ENCODE assay signal across 23 mouse cellular contexts in the genomic region with DNA sequence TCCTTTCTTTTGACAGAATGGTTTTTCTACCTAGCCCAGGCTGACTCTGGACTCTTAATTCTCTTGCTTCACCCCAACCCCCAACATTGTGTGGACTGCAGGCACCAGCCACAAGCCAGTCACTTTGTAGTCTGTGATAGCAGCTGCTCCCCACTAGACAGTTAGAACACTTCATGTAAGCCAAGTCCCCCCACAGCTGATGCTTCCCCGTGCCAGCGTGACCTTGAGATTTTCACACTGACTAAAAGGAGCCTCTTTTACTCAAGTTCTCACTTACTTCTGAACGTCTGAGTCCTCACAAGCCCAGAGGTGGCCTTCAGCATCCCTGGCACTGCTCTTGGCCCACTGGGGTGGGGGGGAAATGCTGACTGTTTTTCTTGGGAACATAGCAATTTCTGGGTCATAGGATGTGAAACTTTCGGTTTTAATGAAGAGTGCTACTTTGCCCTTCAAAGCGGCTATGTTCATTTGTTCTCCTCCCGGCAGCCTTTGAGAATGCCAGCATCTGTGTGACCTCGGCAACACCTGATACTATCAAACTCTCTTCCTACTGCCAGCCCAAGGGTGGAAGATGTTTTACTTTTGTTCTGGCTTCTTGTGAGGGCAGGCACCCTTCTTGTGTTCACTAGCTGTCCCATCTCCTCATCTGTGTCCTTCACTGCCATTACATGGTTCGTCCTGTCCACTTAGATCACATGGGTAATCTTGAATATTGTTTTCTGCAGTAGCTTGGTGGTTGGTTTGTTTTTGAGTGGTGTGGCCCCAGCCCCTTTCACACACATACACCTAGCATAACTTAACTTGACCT.
DNase-seq lines count a peak whose midpoint lies in the region; ATAC-seq and TF ChIP-seq lines count a peak whose summit lies in the region.
"Had no signal": no experiment of that assay in that cellular context is flagged by ENCODE, and none has a peak within 500 bp of the region (broad histone marks: within the 10 kb centered on the region; RNA-seq: fewer than 3 reads in every experiment).

No protein-coding gene starts in this region.

- no peaks in the 10 kb centered on the region for H3K9me3 ChIP-seq in hindbrain, postnatal 0 days (ENCODE audit: low read length)
- H3K9me3 ChIP-seq in hindbrain, embryonic 10.5 days, result no peaks in the 10 kb centered on the region
- H3K9me3 ChIP-seq: forebrain, embryonic 15.5 days; G1E; hindbrain, embryonic 15.5 days; megakaryocyte, embryonic 14.5 days; midbrain, embryonic 15.5 days had no signal

- TF ChIP-seq CTCF in hindbrain, postnatal 0 days (IDR thresholded peaks at IDR 0.05; ENCODE audit: low read depth), result no peak

- no peaks in the 10 kb centered on the region for H3K27me3 ChIP-seq in hindbrain, postnatal 0 days (ENCODE audit: insufficient read depth, low read length)
- no peaks in the 10 kb centered on the region for H3K27me3 ChIP-seq in hindbrain, embryonic 10.5 days (ENCODE audit: insufficient read depth, poor library complexity, severe bottlenecking)
- H3K27me3 ChIP-seq: forebrain, embryonic 15.5 days; hindbrain, embryonic 15.5 days; megakaryocyte, embryonic 14.5 days; midbrain, embryonic 15.5 days had no signal

- H3K36me3 ChIP-seq in hindbrain, postnatal 0 days (ENCODE audit: insufficient read depth, low read length), result no peaks in the 10 kb centered on the region
- no peaks in the 10 kb centered on the region for H3K36me3 ChIP-seq in hindbrain, embryonic 10.5 days
- H3K36me3 ChIP-seq: forebrain, embryonic 15.5 days; hindbrain, embryonic 15.5 days; midbrain, embryonic 15.5 days had no signal

- H3K9ac ChIP-seq in hindbrain, postnatal 0 days (replicated peaks; ENCODE audit: low read length), result no peak overlapping the region
- H3K9ac ChIP-seq: forebrain, embryonic 15.5 days; hindbrain, embryonic 15.5 days; midbrain, embryonic 15.5 days had no signal

- 65% methylated on average over 8 of the region's 8 CpGs for WGBS in hindbrain, postnatal 0 days
- 85% methylated on average over 8 of the region's 8 CpGs for WGBS in hindbrain, embryonic 10.5 days

- ATAC-seq in hindbrain, postnatal 0 days, result peak; percentile 49; the same call in 1 of the 2 replicates
- ATAC-seq: forebrain, embryonic 15.5 days; midbrain, embryonic 15.5 days had no signal

- no peaks in the 10 kb centered on the region for H3K4me1 ChIP-seq in hindbrain, postnatal 0 days (ENCODE audit: insufficient read depth, low read length)
- H3K4me1 ChIP-seq in hindbrain, embryonic 10.5 days (replicated peaks), result no peaks in the 10 kb centered on the region
- H3K4me1 ChIP-seq: forebrain, embryonic 15.5 days; hindbrain, embryonic 15.5 days; midbrain, embryonic 15.5 days had no signal

- H3K4me2 ChIP-seq in hindbrain, postnatal 0 days (ENCODE audit: low read depth, low read length), result no peak overlapping the region
- H3K4me2 ChIP-seq: forebrain, embryonic 15.5 days; hindbrain, embryonic 15.5 days; liver, embryonic 11.5 days; midbrain, embryonic 15.5 days had no signal

- no peak overlapping the region for H3K4me3 ChIP-seq in hindbrain, postnatal 0 days (ENCODE audit: low read length)
- H3K4me3 ChIP-seq in hindbrain, embryonic 10.5 days, result no peak overlapping the region
- H3K4me3 ChIP-seq: forebrain, embryonic 15.5 days; hindbrain, embryonic 15.5 days; megakaryocyte, embryonic 14.5 days; midbrain, embryonic 15.5 days had no signal

- DNase-seq in hindbrain, postnatal 0 days (ENCODE audit: low spot score), result peak; percentile 40
- no peak for DNase-seq in hindbrain, embryonic 10.5 days (ENCODE audit: low spot score)
- peak; percentile 39 for DNase-seq in T-cell, adult 2 months (ENCODE audit: low spot score)
- DNase-seq in naive thymus-derived CD4-positive, alpha-beta T cell, adult 2 months (ENCODE audit: low read depth), result peak; percentile 64
- peak; percentile 75 for DNase-seq in thymus, postnatal 25 days
- no peak for DNase-seq in embryo, embryonic 11 days
- no peak for DNase-seq in urinary bladder, adult 18-20 months (ENCODE audit: low spot score in 2 of 2)
- DNase-seq in right cerebral cortex, postnatal 14 days, result no peak
- DNase-seq: cerebellum, adult 8-10 months; gastrocnemius, postnatal 36 days; heart, postnatal 36 days; kidney, adult 2 months; kidney, postnatal 25 days; layer of hippocampus, adult 9-11 months; lung, adult 18-20 months; lung, postnatal 14 days; retina, postnatal 1 day had no signal

- no peak overlapping the region for H3K27ac ChIP-seq in hindbrain, postnatal 0 days
- no peak overlapping the region for H3K27ac ChIP-seq in hindbrain, embryonic 10.5 days
- H3K27ac ChIP-seq: forebrain, embryonic 15.5 days; hindbrain, embryonic 15.5 days; midbrain, embryonic 15.5 days had no signal

Comparison
In these comparisons a context has a peak if more than half of its experiments do, and no peak if none do; other contexts are left out.
1. DNase-seq: peak in hindbrain, postnatal 0 days (single experiment), T-cell, adult 2 months (single experiment), naive thymus-derived CD4-positive, alpha-beta T cell, adult 2 months (single experiment) and thymus, postnatal 25 days (single experiment); none in hindbrain, embryonic 10.5 days (single experiment), embryo, embryonic 11 days (single experiment), urinary bladder, adult 18-20 months (0 of 2) and right cerebral cortex, postnatal 14 days (single experiment).